Mouse (Mus musculus): ENCODE results near the gene L3mbtl3. TPM values are rescaled to one million over a fixed set of nuclear protein-coding genes. Genes with fewer than 3 reads are reported as not detected.

The L3mbtl3 gene
- polyA plus RNA-seq, 1 experiment = 4.0 TPM

- TF ChIP-seq MYOG (IDR thresholded peaks at IDR 0.05; ENCODE audit: control insufficient read depth in 1 of 3, insufficient read depth in 1 of 3, insufficient read length in 2 of 3, low read depth in 2 of 3) (no peak), USF1 (IDR thresholded peaks at IDR 0.05; ENCODE audit: low read depth) (no peak), REST (IDR thresholded peaks at IDR 0.05; ENCODE audit: insufficient read depth, insufficient read length) (no peak), MYOD1 (IDR thresholded peaks at IDR 0.05; ENCODE audit: control insufficient read depth in 1 of 3, insufficient read length in 2 of 3, low read depth in 2 of 3) (no peak), MAX (IDR thresholded peaks at IDR 0.05; ENCODE audit: low read depth) (no peak), SRF (IDR thresholded peaks at IDR 0.05; ENCODE audit: control insufficient read depth, insufficient read length, low read depth) (no peak), TCF12 (IDR thresholded peaks at IDR 0.05; ENCODE audit: insufficient read depth, poor library complexity, severe bottlenecking) (no peak), POLR2AphosphoS2 (IDR thresholded peaks at IDR 0.05; ENCODE audit: insufficient read length, low read depth) (no peak), POLR2A (IDR thresholded peaks at IDR 0.05; ENCODE audit: insufficient read length, low read depth) (no peak), CEBPB (IDR thresholded peaks at IDR 0.05; ENCODE audit: insufficient read depth, poor library complexity, severe bottlenecking) (no peak), E2F4 (IDR thresholded peaks at IDR 0.05; ENCODE audit: insufficient read depth) (no peak), TCF3 (IDR thresholded peaks at IDR 0.05; ENCODE audit: insufficient read length, low read depth) (no peak)
- H3K4me3 ChIP-seq = peak overlapping the region; percentile 84
- peak overlapping the region; percentile 90 for H3ac ChIP-seq (ENCODE audit: control insufficient read depth, insufficient read length)
- H3K36me3 ChIP-seq (ENCODE audit: control insufficient read depth, insufficient read depth) = no peaks in the 10 kb centered on the region
- H3K79me2 ChIP-seq (ENCODE audit: control insufficient read depth, insufficient read depth) = no peaks in the 10 kb centered on the region
- no peaks in the 10 kb centered on the region for H3K27me3 ChIP-seq (ENCODE audit: control insufficient read depth, insufficient read depth, insufficient read length)
- H3K4me2 ChIP-seq (ENCODE audit: low read depth) = peak overlapping the region; percentile 100
These were observed 420 bp downstream of the L3mbtl3 start for GRCm38 (mm10) chr10:26375351-26375751.

- Histone ChIP-seq H3K4me3 (peak overlapping the region; percentile 84), H3K4me2 (ENCODE audit: low read depth) (peak overlapping the region; percentile 52), H3K27me3 (ENCODE audit: control insufficient read depth, insufficient read depth, insufficient read length) (no peaks in the 10 kb centered on the region), H3K36me3 (ENCODE audit: control insufficient read depth, insufficient read depth) (no peaks in the 10 kb centered on the region), H3ac (ENCODE audit: control insufficient read depth, insufficient read length) (peak overlapping the region; percentile 90), H3K79me2 (ENCODE audit: control insufficient read depth, insufficient read depth) (no peaks in the 10 kb centered on the region)
- TF ChIP-seq MYOD1 (IDR thresholded peaks at IDR 0.05; ENCODE audit: control insufficient read depth in 1 of 3, insufficient read length in 2 of 3, low read depth in 2 of 3) = peak in 1 of 3 experiments; percentile 18
- no peak for TF ChIP-seq SRF (IDR thresholded peaks at IDR 0.05; ENCODE audit: control insufficient read depth, insufficient read length, low read depth)
- no peak for TF ChIP-seq POLR2AphosphoS2 (IDR thresholded peaks at IDR 0.05; ENCODE audit: insufficient read length, low read depth)
These were observed 1.1 kb downstream of the L3mbtl3 start for GRCm38 (mm10) chr10:26374436-26375311.

GRCm38 (mm10) chr10:26373951-26374435 lies 1.8 kb downstream of the L3mbtl3 start:
- Histone ChIP-seq H3K36me3 (ENCODE audit: control insufficient read depth, insufficient read depth) (no peaks in the 10 kb centered on the region), H3K4me3 (peak overlapping the region; percentile 84), H3K79me2 (ENCODE audit: control insufficient read depth, insufficient read depth) (no peaks in the 10 kb centered on the region), H3K4me2 (ENCODE audit: low read depth) (peak overlapping the region; percentile 79), H3K27me3 (ENCODE audit: control insufficient read depth, insufficient read depth, insufficient read length) (no peaks in the 10 kb centered on the region), H3ac (ENCODE audit: control insufficient read depth, insufficient read length) (peak overlapping the region; percentile 90)
- TF ChIP-seq POLR2AphosphoS2 (IDR thresholded peaks at IDR 0.05; ENCODE audit: insufficient read length, low read depth) = no peak
- TF ChIP-seq E2F4 (IDR thresholded peaks at IDR 0.05; ENCODE audit: insufficient read depth) = no peak
- TF ChIP-seq CEBPB (IDR thresholded peaks at IDR 0.05; ENCODE audit: insufficient read depth, poor library complexity, severe bottlenecking) = no peak
- TF ChIP-seq POLR2A (IDR thresholded peaks at IDR 0.05; ENCODE audit: insufficient read length, low read depth) = peak; percentile 53
- TF ChIP-seq TCF3 (IDR thresholded peaks at IDR 0.05; ENCODE audit: insufficient read length, low read depth) = no peak

DNA sequence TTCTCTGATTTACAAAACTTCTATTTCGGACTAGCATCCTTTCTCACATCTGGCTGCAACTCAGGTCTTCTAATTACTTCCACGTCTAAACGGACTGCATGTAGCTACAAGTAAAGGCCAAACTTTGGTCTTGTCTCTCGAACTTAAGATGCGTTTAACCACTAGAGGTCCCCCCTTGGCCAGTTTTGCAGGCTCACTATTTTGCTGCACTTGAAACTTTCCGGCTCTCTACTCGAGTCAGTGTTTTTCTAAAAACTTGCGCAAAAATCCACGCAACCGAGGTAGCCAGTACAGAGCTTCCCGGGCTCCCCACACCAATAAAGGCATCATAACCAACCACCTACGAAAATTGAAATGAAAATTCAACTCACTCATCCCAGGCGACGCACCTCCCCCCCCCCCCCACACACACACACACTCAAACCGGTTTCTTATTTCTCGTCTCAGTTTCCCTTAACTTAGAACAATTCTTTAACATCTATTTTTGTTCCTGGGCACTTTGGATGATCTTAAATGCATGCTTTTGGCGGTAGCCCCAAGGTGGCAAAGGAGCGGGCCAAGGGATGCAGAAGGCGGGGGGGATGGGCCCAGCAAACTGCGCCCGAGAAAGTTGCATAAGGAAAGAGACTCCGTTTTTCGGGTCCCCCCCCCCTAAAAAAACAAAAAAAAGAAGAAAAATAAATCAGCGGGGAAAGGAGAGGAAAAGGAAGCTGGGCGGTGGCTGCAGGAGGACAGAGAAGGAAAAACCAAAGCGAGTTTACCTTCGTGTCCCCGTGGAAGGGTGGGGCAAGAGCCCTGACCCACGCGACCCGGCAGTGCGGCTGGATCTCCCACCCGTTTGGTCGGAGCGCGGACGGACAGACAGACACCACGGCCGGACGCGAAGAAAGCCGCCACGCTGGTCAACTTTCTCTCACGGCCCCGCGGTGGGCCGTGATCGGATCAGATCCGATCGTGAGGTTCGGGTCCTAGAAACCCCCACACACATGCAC lies 2.5 kb downstream of the L3mbtl3 start:
- peak overlapping the region; percentile 84 for H3K4me3 ChIP-seq

More for the DNA sequence above, 2.5 kb downstream of the L3mbtl3 start:
- Histone ChIP-seq H3K27me3 (ENCODE audit: control insufficient read depth, insufficient read depth, insufficient read length) (no peaks in the 10 kb centered on the region), H3K36me3 (ENCODE audit: control insufficient read depth, insufficient read depth) (no peaks in the 10 kb centered on the region), H3K79me2 (ENCODE audit: control insufficient read depth, insufficient read depth) (no peaks in the 10 kb centered on the region), H3ac (ENCODE audit: control insufficient read depth, insufficient read length) (peak overlapping the region; percentile 90), H3K4me2 (ENCODE audit: low read depth) (peak overlapping the region; percentile 79)
- TF ChIP-seq POLR2A (IDR thresholded peaks at IDR 0.05; ENCODE audit: insufficient read length, low read depth) (no peak), TCF3 (IDR thresholded peaks at IDR 0.05; ENCODE audit: insufficient read length, low read depth) (no peak), MYOD1 (IDR thresholded peaks at IDR 0.05; ENCODE audit: control insufficient read depth in 1 of 3, insufficient read length in 2 of 3, low read depth in 2 of 3) (no peak), MAX (IDR thresholded peaks at IDR 0.05; ENCODE audit: low read depth) (no peak), SRF (IDR thresholded peaks at IDR 0.05; ENCODE audit: control insufficient read depth, insufficient read length, low read depth) (no peak), POLR2AphosphoS2 (IDR thresholded peaks at IDR 0.05; ENCODE audit: insufficient read length, low read depth) (no peak), MYOG (IDR thresholded peaks at IDR 0.05; ENCODE audit: control insufficient read depth in 1 of 3, insufficient read depth in 1 of 3, insufficient read length in 2 of 3, low read depth in 2 of 3) (no peak), TCF12 (IDR thresholded peaks at IDR 0.05; ENCODE audit: insufficient read depth, poor library complexity, severe bottlenecking) (no peak), REST (IDR thresholded peaks at IDR 0.05; ENCODE audit: insufficient read depth, insufficient read length) (no peak), USF1 (IDR thresholded peaks at IDR 0.05; ENCODE audit: low read depth) (no peak), E2F4 (IDR thresholded peaks at IDR 0.05; ENCODE audit: insufficient read depth) (no peak), CEBPB (IDR thresholded peaks at IDR 0.05; ENCODE audit: insufficient read depth, poor library complexity, severe bottlenecking) (no peak)

Measured in myocyte (in vitro differentiated cells).